Mouse (Mus musculus) liver, embryonic 11.5 days (tissue): ENCODE measurements at regions not wholly inside any gene's neighbourhood (a gene's known extent, or its start where the extent isn't known, plus 50 kb on each side); places are given as distances from the start of the nearest gene placed in this dataset.

Experiments used
- ATAC-seq: fragments of 200-750 bp; cut with Nextera tagmentation; replicated peaks from 2 replicates; pipeline ENCODE4 v1.8.0; 2017; ENCODE audit warnings: moderate number of reproducible peaks, mild to moderate bottlenecking, moderate TSS enrichment, moderate library complexity; ENCODE audit not compliant: low FRiP score
- DNase-seq: peaks from one replicate; pipeline ENCODE4 v3.0.0-alpha.2; 2017; ENCODE audit warnings: low spot score
- H3K27ac ChIP-seq: fragments of 300-500 bp; sonication (generic); 2 replicates; pipeline ENCODE4 v1.5.1; 2014; ENCODE audit warnings: mild to moderate bottlenecking, low read depth, low read length, control low read depth
- H3K27me3 ChIP-seq: fragments of 300-500 bp; sonication (generic); replicated peaks from 2 replicates; pipeline ENCODE4 v1.6.1; 2014; ENCODE audit warnings: low read length, mixed read lengths; ENCODE audit not compliant: control insufficient read depth, insufficient read depth
- H3K36me3 ChIP-seq: fragments of 300-500 bp; sonication (generic); 2 replicates; pipeline ENCODE4 v1.6.1; 2014; ENCODE audit warnings: mild to moderate bottlenecking, low read length, moderate library complexity, mixed read lengths; ENCODE audit not compliant: control insufficient read depth, insufficient read depth
- H3K4me1 ChIP-seq: fragments of 300-500 bp; sonication (generic); replicated peaks from 2 replicates; pipeline ENCODE4 v1.6.1; 2014; ENCODE audit warnings: low read length, mixed read lengths; ENCODE audit not compliant: control insufficient read depth, insufficient read depth
- H3K4me2 ChIP-seq: fragments of 300-500 bp; sonication (generic); 2 replicates; pipeline ENCODE4 v1.6.1; 2014; ENCODE audit warnings: mild to moderate bottlenecking, control low read depth, moderate library complexity
- H3K4me3 ChIP-seq: fragments of 300-500 bp; sonication (generic); 2 replicates; pipeline ENCODE4 v1.5.1; 2014; ENCODE audit warnings: low read depth, low read length, control low read depth
- H3K9ac ChIP-seq: fragments of 300-500 bp; sonication (generic); 2 replicates; pipeline ENCODE4 v1.6.1; 2014; ENCODE audit warnings: low read depth, low read length, control low read depth
- H3K9me3 ChIP-seq: fragments of 300-500 bp; sonication (generic); 2 replicates; pipeline ENCODE4 v1.6.1; 2016; ENCODE audit warnings: low read length, inconsistent platforms, mixed read lengths; ENCODE audit not compliant: control insufficient read depth
- WGBS: fragments of 180-500 bp; shearing (Covaris S2); extraction: QIAGEN DNeasy Blood & Tissue Kit; methylation state at CpG from one replicate; pipeline ENCODE4 v1.1.7; 2014; 5-methylcytosine and 5-hydroxymethylcytosine counted together

DNA sequence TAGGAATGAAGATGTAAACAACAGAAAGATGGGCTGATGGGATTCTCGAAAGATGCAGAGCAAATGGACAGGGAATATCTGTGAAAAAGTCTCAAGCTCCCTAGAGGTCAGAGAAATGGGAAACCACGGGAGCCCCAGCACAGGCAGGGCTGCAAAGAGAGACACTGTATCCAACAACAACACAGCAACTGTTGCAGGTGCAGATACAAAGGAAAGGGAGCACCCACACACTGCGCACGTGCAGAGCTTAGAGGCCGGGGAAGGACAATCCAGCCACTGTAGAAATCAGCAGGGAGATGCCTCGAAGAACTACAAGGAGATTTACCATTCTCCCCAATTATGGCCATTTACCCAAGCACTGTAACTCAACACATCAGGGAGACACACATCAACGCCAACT is 126.3 kb downstream of the Utp6 start:
- H3K36me3 ChIP-seq: no peaks in the 10 kb centered on the region
- peaks cover 24% of the 10 kb centered on the region for H3K4me1 ChIP-seq
- WGBS: 86% methylated on average over 7 of the region's 7 CpGs
- DNase-seq: no peak
- H3K4me3 ChIP-seq: no peak overlapping the region
- H3K27me3 ChIP-seq: 0 out of 2 replicates have a peak, but pooled peaks cover 2% of the 10 kb centered on the region
- no peaks in the 10 kb centered on the region for H3K9me3 ChIP-seq
- no peak overlapping the region for H3K9ac ChIP-seq
- no peak overlapping the region for H3K27ac ChIP-seq
- ATAC-seq: no peak
- no peak overlapping the region for H3K4me2 ChIP-seq

GRCm38 (mm10) chr11:79833817-79834216 is 128.4 kb downstream of the Utp6 start:
- ATAC-seq (no peak), DNase-seq (no peak)
- H3K4me3 ChIP-seq: no peak overlapping the region
- no peak overlapping the region for H3K9ac ChIP-seq
- no peaks in the 10 kb centered on the region for H3K9me3 ChIP-seq
- peaks cover 20% of the 10 kb centered on the region for H3K4me1 ChIP-seq
- no peak overlapping the region for H3K4me2 ChIP-seq
- H3K27ac ChIP-seq: no peak overlapping the region
- H3K36me3 ChIP-seq: no peaks in the 10 kb centered on the region
- WGBS: 64% methylated on average over 2 of the region's 2 CpGs
- H3K27me3 ChIP-seq: no peaks in the 10 kb centered on the region

- no peak overlapping the region for H3K9ac ChIP-seq
- H3K4me2 ChIP-seq: no peak overlapping the region
- no peak overlapping the region for H3K27ac ChIP-seq
- ATAC-seq: no peak
- no peaks in the 10 kb centered on the region for H3K36me3 ChIP-seq
- H3K4me3 ChIP-seq: no peak overlapping the region
- peaks cover 1% of the 10 kb centered on the region; the same call in 1 of the 2 replicates for H3K4me1 ChIP-seq
- no peak for DNase-seq
- no peaks in the 10 kb centered on the region for H3K27me3 ChIP-seq
- no peaks in the 10 kb centered on the region for H3K9me3 ChIP-seq
- WGBS: 88% methylated on average over 11 of the region's 11 CpGs
These were observed 130.4 kb downstream of the Utp6 start for GRCm38 (mm10) chr11:79831591-79832320.

GRCm38 (mm10) chr11:79830567-79831055 is 131.6 kb downstream of the Utp6 start:
- Histone ChIP-seq H3K27ac (no peak overlapping the region), H3K36me3 (no peaks in the 10 kb centered on the region), H3K27me3 (no peaks in the 10 kb centered on the region), H3K9ac (no peak overlapping the region), H3K4me2 (no peak overlapping the region), H3K4me1 (no peaks in the 10 kb centered on the region), H3K9me3 (no peaks in the 10 kb centered on the region), H3K4me3 (no peak overlapping the region)
- no peak for DNase-seq
- WGBS: 80% methylated on average over 5 of the region's 5 CpGs
- ATAC-seq: no peak

DNA sequence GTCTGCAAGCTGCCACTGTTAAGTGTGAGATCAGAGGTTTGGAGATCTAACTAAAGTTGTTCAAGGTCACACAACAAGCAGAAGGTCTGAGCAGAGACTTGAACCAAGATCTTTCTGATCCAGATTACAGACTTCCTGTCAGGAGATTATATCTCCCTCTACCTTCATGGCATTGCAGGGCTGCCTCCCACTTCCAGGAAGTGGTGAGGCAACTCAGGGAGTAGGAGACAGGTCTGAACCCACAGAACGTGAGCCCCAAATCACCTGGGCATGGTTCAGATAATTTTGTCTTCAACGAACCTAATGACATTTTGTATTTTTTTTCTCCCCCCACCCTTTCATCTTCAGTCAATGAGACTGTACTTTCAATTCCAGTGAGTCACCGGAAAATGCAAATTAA is 135.2 kb downstream of the Utp6 start:
- no peak overlapping the region for H3K27ac ChIP-seq
- H3K4me1 ChIP-seq: no peaks in the 10 kb centered on the region
- 74% methylated on average over 3 of the region's 3 CpGs for WGBS
- H3K4me3 ChIP-seq: no peak overlapping the region
- H3K36me3 ChIP-seq: no peaks in the 10 kb centered on the region
- H3K4me2 ChIP-seq: no peak overlapping the region
- ATAC-seq: no peak
- DNase-seq: no peak
- no peaks in the 10 kb centered on the region for H3K9me3 ChIP-seq
- H3K27me3 ChIP-seq: no peaks in the 10 kb centered on the region
- no peak overlapping the region for H3K9ac ChIP-seq

GRCm38 (mm10) chr11:79825881-79826280 is 136.3 kb downstream of the Utp6 start:
- no peak overlapping the region for H3K9ac ChIP-seq
- H3K27me3 ChIP-seq: no peaks in the 10 kb centered on the region
- no peak overlapping the region for H3K27ac ChIP-seq
- H3K4me2 ChIP-seq: no peak overlapping the region
- H3K9me3 ChIP-seq: no peaks in the 10 kb centered on the region
- no peak overlapping the region for H3K4me3 ChIP-seq
- H3K36me3 ChIP-seq: no peaks in the 10 kb centered on the region
- ATAC-seq: no peak
- no peak for DNase-seq
- 66% methylated on average over 4 of the region's 4 CpGs for WGBS
- no peaks in the 10 kb centered on the region for H3K4me1 ChIP-seq

GRCm38 (mm10) chr11:79823631-79824310 is 138.4 kb downstream of the Utp6 start:
- Histone ChIP-seq H3K27ac (no peak overlapping the region), H3K4me3 (no peak overlapping the region), H3K36me3 (no peaks in the 10 kb centered on the region), H3K9me3 (no peaks in the 10 kb centered on the region), H3K4me2 (no peak overlapping the region), H3K27me3 (no peaks in the 10 kb centered on the region), H3K9ac (no peak overlapping the region), H3K4me1 (no peaks in the 10 kb centered on the region)
- 79% methylated on average over 11 of the region's 11 CpGs for WGBS
- no peak for ATAC-seq
- no peak for DNase-seq

- no peak for ATAC-seq
- Histone ChIP-seq H3K36me3 (no peaks in the 10 kb centered on the region), H3K27me3 (no peaks in the 10 kb centered on the region), H3K9me3 (no peaks in the 10 kb centered on the region), H3K9ac (no peak overlapping the region), H3K4me1 (no peaks in the 10 kb centered on the region), H3K27ac (no peak overlapping the region), H3K4me3 (no peak overlapping the region), H3K4me2 (no peak overlapping the region)
- no peak for DNase-seq
- WGBS: 77% methylated on average over 5 of the region's 5 CpGs
These were observed 140.2 kb downstream of the Utp6 start for GRCm38 (mm10) chr11:79821986-79822385.

GRCm38 (mm10) chr11:79815156-79815555 is 147.0 kb downstream of the Utp6 start:
- ATAC-seq (no peak), DNase-seq (no peak)
- Histone ChIP-seq H3K4me2 (no peak overlapping the region), H3K27ac (no peak overlapping the region), H3K36me3 (no peaks in the 10 kb centered on the region), H3K9me3 (no peaks in the 10 kb centered on the region), H3K4me3 (no peak overlapping the region), H3K4me1 (no peaks in the 10 kb centered on the region), H3K27me3 (no peaks in the 10 kb centered on the region), H3K9ac (no peak overlapping the region)
- 87% methylated on average over 3 of the region's 3 CpGs for WGBS
